Mouse (Mus musculus) erythroblast, embryonic 14.5 days (primary cell): ENCODE data around the gene Btd.

Experiments used
- GATA1 ChIP-seq: IDR thresholded peaks from 2 replicates; pipeline ENCODE4 v1.6.1; 2012; ENCODE audit warnings: low read length, inconsistent platforms, mixed read lengths
- TAL1 ChIP-seq: IDR thresholded peaks from 3 replicates; pipeline ENCODE4 v1.6.1; 2012; ENCODE audit warnings: low read length, inconsistent platforms, mixed read lengths

GRCm38 (mm10) chr14:31653101-31653875, 12.5 kb downstream of the Btd start:
- no peak for TF ChIP-seq GATA1
- TF ChIP-seq TAL1, result no peak
